Mouse (Mus musculus) embryo, embryonic 10.5 days (tissue): Measurements from ENCODE around the gene Spns2.
A peak's percentile ranks its signal among the peaks of the same experiment; 100 is the strongest.

Experiments
- DNase-seq: peaks from one replicate; pipeline ENCODE4 v3.0.0-alpha.2; 2015; ENCODE audit warnings: low spot score

Spns2 gene

DNA sequence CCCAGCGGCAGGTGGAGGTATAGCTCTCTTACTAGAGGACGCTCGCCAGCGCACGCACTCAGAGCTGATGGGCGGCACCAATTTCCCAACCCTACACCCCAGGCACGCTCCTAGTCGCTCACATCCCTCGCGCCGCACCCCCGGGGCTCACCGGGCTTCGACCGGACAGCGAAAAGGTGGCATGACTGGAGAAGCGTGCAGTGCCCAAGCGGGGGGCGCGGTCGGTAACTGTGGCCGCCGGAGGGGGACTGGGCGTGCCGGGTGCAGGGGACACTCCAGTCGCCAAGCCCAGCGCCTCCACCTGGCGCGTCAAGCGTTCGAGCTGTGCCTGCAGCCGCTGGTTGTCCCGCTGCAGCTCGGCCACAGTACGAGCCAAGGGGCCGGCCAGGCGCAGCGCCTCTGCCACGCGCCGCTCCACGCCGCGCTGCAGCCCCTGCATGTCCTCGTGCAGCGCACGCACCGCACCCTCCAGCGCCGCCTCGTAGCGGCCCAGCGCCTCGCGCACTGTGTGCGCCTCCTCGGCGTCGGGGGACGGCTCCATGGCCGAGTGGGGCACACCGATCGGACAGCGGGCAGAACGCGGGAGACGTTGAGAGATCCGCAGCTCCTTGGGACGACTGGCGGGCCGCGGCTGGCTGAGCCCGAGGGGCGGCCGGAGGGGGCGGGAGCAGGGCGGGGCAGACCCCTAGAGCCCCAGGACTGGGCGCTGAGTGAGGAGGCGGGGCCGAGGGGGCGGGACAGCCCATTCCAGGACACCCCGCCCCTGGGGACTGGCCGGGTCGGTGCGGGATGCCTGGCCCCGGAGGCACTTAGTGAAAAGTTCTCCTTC lies 78.4 kb downstream of the Spns2 start, which contains the start of gene Smtnl2:
Gene Smtnl2 (minus strand): TSS at position 621 of the 829 bp plus-strand sequence.
- peak; percentile 93 for DNase-seq

DNA sequence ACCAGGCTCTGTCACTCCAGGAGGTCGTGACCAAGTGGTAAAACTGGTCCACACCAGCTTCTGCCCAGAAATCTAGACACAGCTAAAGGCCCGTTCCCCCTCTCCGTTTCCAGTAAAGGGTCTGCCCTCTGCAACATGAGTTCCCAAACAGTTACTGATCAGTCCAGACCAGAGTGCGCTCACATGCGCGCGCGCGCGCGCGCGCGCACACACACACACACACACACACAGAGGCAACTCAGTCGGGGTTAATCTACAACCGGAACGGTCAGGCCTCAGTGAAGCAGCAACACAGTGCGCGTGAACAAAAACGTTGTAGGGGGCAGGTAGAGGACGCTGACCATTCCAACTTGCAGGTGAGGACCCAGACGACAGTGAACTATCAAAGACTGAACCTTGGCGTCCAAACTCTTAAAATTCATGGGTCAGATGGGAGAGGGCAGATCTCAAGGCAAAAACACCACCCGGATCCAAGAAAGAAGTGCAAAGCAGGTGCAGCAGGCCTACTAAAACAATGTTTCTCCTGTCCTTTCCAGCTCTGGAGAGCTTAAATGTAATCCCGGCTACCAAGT lies 79.1 kb downstream of the Spns2 start:
- peak; percentile 50 for DNase-seq

DNA sequence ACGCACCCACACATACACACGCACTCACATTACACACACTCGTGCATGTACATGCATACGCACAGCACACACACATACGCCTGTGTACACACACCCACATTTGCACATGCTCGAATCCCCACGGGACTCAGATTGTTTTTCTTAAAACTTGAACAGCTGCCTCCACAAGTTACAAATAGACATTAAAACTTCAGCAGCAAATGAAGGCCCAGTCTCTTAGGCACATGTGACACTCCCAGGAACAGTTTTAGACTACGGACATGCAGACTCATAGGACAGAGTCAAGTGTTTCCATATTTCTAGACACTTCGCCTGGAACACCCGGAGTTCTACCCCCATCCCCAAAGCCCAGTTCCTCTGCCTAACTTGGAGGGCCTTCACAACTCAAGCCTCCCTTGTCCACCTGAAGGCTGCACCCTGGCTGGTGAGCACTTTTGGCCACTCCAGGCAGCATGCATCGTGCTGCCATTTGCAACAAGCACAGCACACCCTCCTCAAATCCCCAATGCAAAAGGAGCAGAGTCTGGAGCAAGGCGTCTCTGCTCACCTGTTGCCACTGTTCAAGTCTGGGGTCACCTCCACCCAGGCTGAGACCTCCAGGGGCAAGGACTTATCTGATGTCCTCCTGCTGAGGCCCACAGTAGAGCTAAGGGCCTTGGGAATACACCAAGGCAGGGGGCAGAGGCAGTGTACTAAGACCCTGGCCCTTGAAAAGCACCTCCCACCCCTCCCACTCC lies 79.9 kb downstream of the Spns2 start:
- no peak for DNase-seq

DNA sequence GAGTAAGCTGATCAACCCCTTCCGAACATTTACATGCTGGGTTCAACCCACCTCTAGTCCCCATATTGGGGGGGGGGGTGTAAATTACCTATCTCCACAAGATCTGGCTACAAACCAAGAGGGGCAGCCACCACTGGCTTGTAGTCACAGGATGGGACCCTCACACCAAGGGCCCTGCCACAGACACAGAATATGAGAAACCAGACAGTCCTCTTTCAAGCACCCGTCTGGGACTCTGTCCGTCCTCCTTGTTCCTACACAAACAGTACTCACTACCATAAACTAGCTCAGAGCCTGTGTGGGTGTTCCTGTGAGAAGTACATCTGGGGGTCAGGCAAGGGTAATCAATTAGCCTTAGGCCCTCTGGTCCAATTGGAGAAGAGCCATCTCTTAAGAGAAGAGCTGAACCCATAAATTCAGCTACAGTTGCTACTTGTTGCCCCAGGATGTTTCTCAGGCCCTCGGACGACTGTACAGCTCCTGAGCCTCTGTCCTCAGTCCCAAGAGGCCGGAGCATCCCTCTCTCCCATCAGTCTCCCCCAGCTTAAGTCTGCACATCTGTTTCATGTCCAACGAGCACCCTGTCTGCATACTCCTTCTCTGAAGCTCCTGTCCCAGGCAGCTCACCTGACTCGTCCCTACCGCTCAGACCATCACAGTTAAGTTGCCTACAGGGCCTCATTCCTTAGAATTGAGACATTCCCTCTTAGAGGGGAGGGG lies 81.1 kb downstream of the Spns2 start:
- no peak for DNase-seq

DNA sequence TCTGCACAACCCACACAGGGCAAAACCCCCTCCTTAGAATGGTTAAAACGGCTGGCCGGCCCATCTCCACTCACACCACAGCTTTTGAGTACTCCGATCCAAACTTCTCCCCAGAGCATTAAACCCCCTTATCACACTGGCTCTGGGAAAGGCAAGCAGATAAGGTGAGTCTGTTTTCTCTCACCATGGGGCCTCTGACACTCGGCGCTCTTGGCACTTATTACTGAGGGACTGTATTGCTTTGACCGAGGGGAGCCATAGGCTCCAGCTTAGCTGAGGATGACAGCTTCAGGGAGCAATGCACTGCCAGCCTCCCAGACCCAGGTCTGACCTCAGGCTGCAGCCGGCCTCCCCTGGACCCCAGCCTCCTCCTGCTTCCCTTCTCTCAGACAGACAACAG lies 82.1 kb downstream of the Spns2 start:
- peak; percentile 36 for DNase-seq

DNA sequence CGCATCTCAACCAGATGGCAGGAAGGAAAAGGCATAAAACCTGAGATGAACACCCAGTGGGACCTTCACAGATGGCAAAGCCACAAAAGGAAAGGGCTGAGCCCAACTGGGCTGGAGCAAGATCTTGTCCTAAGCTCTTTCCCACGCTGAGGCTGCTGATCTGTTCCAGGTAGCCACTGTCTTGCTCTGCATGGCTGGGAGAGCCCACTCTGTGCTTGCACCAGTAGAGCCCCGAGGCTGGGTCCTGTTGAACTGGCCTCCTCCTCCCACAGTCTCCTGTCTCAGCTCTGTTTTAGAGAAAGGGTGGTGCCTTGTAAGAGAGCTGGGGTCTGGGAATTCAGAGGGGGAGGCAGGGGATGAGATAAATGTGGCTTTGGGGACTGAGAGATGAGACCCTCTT lies 82.6 kb downstream of the Spns2 start:
- no peak for DNase-seq

DNA sequence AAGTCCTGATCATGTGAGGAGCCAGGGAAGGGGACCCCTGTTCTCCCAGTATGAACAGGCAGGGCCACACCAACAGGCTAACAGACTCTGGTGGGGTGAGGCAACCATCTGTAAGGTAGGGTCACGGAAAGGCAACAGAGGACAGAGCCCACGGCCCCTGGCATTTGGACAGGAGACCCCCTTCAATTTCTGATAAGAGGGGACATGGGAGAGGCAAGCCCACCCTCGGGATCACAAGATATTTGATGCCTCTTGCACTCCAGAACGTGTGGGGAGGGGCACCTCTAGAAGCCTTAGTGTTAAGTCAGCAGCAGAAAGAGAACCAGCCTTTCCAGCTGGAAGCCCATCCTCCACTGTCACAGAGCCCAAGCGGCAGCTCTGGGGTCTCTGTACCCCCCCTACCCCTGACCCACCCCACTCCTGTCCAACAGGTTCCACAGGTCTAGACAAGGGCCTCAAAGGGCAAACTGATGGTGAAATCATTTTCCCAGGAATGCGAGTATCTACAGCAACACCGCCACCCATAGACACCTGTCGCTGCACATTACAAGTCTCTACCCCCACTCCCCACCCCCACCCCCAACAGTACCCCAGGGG lies 83.5 kb downstream of the Spns2 start:
- DNase-seq, result no peak

DNA sequence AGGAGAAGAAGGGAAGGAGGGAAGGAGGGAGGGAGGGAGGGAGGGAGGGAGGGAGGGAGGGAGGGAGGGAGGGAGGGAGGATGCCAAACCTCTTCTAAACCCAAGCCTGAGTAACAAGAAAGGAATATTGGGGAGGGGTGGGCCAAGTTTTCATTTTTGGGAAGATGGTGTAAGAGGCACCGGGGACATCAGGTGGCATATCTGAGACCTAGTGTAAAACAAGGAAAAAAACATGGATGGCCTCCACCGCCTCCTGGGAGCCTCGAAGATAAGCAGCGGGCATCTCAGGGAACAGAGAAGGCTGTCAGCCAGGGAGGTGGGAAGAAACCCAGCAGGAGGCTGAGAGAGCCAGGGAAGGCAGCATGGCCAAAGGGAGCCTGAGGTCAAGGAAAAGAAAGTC lies 84.2 kb downstream of the Spns2 start:
- no peak for DNase-seq

DNA sequence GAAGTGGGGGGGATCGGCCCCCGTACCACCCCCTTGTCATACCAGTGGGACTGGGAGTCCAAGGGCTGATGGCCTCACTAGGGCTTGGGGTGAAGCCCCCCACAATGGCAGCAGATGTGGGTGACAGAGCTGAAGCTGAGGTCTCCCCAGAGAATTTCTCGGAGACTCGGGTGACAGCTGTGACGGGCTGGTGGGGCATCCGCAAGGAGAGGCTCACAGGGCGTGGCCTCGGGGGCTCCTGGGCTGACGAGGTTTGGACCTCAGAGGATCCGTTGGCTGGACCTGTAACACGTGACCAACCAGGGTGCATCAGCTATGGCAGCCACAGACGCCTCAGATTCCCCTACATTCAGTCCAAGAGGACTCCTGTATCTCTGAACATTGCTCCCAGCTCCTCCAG lies 86.7 kb downstream of the Spns2 start:
- no peak for DNase-seq

DNA sequence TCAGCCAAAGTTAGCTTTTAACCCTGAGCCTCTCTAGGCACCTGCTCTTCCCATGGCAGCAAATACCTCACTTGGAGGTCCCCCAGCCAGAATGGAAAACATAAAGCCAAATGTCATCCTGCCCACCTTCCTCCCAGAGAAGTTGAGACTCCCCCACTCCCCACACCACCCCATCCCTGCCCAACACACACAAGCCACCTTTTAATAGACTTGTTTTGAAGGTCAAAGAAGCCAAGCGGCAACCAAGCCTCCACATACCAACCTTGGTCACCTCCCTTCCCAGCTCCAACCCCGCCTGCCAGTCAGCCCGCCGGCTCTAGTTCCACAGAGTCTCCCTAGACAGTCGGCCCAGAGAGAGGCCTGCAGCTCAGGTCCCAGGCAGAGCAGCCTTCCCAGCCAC lies 87.7 kb downstream of the Spns2 start:
- DNase-seq, result no peak
